Mouse (Mus musculus) intestine, embryonic 14.5 days (tissue): ENCODE results near the gene Tpm4. TPM values are rescaled to one million over a fixed set of nuclear protein-coding genes. Genes with fewer than 3 reads are reported as not detected.

Source experiments
- ATAC-seq: fragments of 200-750 bp; cut with Nextera tagmentation; replicated peaks from 2 replicates; pipeline ENCODE4 v1.8.0; 2017; ENCODE audit warnings: low read depth, moderate number of reproducible peaks, moderate TSS enrichment, moderate library complexity; ENCODE audit not compliant: low FRiP score, low TSS enrichment
- DNase-seq: peaks from one replicate; pipeline ENCODE4 v3.0.0-alpha.2; 2018; ENCODE audit warnings: low spot score
- H3K27ac ChIP-seq: fragments of 300-500 bp; sonication (generic); 2 replicates; pipeline ENCODE4 v1.5.1; 2014; ENCODE audit warnings: low read depth, mild to moderate bottlenecking, control low read depth
- H3K27me3 ChIP-seq: fragments of 300-500 bp; sonication (generic); replicated peaks from 2 replicates; pipeline ENCODE4 v1.6.1; 2014; ENCODE audit warnings: low read length, control low read depth; ENCODE audit not compliant: control insufficient read depth, insufficient read depth
- H3K36me3 ChIP-seq: fragments of 300-500 bp; sonication (generic); 2 replicates; pipeline ENCODE4 v1.6.1; 2014; ENCODE audit warnings: low read length, control low read depth; ENCODE audit not compliant: control insufficient read depth, insufficient read depth
- H3K4me1 ChIP-seq: fragments of 300-500 bp; sonication (generic); replicated peaks from 2 replicates; pipeline ENCODE4 v1.6.1; 2014; ENCODE audit warnings: low read length, control low read depth, mixed read lengths; ENCODE audit not compliant: control insufficient read depth, insufficient read depth
- H3K4me2 ChIP-seq: fragments of 300-500 bp; sonication (generic); 2 replicates; pipeline ENCODE4 v1.6.1; 2014; ENCODE audit warnings: low read length
- H3K4me3 ChIP-seq: fragments of 300-500 bp; sonication (generic); 2 replicates; pipeline ENCODE4 v1.5.1; 2014; ENCODE audit warnings: low read depth, low read length, control low read depth, mixed read lengths
- H3K9ac ChIP-seq: fragments of 300-500 bp; sonication (generic); 2 replicates; pipeline ENCODE4 v1.6.1; 2014; ENCODE audit warnings: mild to moderate bottlenecking, low read length
- H3K9me3 ChIP-seq: fragments of 300-500 bp; sonication (generic); 2 replicates; pipeline ENCODE4 v1.6.1; 2016; ENCODE audit warnings: low read length, control low read depth; ENCODE audit not compliant: control insufficient read depth
- WGBS: fragments of 180-500 bp; shearing (Covaris S2); extraction: QIAGEN DNeasy Blood & Tissue Kit; methylation state at CpG from one replicate; pipeline ENCODE4 v1.1.7; 2014; 5-methylcytosine and 5-hydroxymethylcytosine counted together
- polyA plus RNA-seq: library from polyadenylated mRNA; unstranded; fragments of >200 nt; fragmentation: Nextera tagmentation; extraction: Ambion mirVana; gene quantifications from 2 replicates; pipeline ENCODE4 v1.2.1, GENCODE M21; 2014

The Tpm4 gene
- polyA plus RNA-seq, 1 experiment from 2014 or later, result 558 TPM

DNA sequence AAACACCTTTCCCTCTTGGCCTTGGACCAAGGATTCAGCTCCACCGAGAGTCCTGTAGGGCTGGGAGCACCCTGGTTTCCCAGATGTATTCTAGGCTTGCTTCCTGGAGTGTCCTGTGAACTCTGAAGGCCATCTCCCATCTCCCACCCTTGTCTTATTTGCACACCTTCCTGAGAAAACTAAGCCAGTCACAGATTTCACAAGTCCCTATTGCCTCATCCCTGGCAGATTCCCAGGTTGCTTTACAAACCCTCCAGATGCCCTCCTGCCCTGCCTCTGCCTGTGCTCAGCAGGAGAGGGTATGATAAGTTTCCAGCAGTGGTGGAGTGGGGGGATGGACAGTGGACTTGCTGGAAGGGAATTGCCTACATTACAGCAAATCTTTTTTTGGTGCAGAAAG lies 11.3 kb downstream of the Tpm4 start:
- Histone ChIP-seq H3K9ac (no peak overlapping the region), H3K4me1 (no peaks in the 10 kb centered on the region), H3K4me2 (no peak overlapping the region), H3K36me3 (peaks cover 99% of the 10 kb centered on the region), H3K4me3 (no peak overlapping the region), H3K9me3 (no peaks in the 10 kb centered on the region), H3K27ac (no peak overlapping the region), H3K27me3 (no peaks in the 10 kb centered on the region)
- DNase-seq (no peak), ATAC-seq (no peak)
- 81% methylated on average over 1 of the region's 1 CpGs for WGBS

- 86% methylated on average over 3 of the region's 3 CpGs for WGBS
Measured at GRCm38 (mm10) chr8:72146556-72146955, 11.8 kb downstream of the Tpm4 start.

GRCm38 (mm10) chr8:72147266-72147665 lies 12.5 kb downstream of the Tpm4 start:
- WGBS, result 61% methylated on average over 2 of the region's 2 CpGs

More at GRCm38 (mm10) chr8:72146556-72146955, 11.8 kb downstream of the Tpm4 start:
- peaks cover 99% of the 10 kb centered on the region for H3K36me3 ChIP-seq
- no peak overlapping the region for H3K9ac ChIP-seq
- no peaks in the 10 kb centered on the region for H3K27me3 ChIP-seq
- H3K4me2 ChIP-seq, result no peak overlapping the region
- H3K9me3 ChIP-seq, result no peaks in the 10 kb centered on the region
- ATAC-seq, result no peak
- DNase-seq, result no peak
- no peaks in the 10 kb centered on the region for H3K4me1 ChIP-seq
- H3K27ac ChIP-seq, result no peak overlapping the region
- no peak overlapping the region for H3K4me3 ChIP-seq

GRCm38 (mm10) chr8:72149056-72149455 lies 14.3 kb downstream of the Tpm4 start:
- Histone ChIP-seq H3K36me3 (peaks cover 98% of the 10 kb centered on the region), H3K4me2 (no peak overlapping the region), H3K4me3 (no peak overlapping the region), H3K9me3 (no peaks in the 10 kb centered on the region), H3K27ac (no peak overlapping the region), H3K27me3 (no peaks in the 10 kb centered on the region), H3K9ac (no peak overlapping the region), H3K4me1 (no peaks in the 10 kb centered on the region)
- no peak for DNase-seq
- no peak for ATAC-seq
- WGBS, result 92% methylated on average over 1 of the region's 1 CpGs

More at GRCm38 (mm10) chr8:72147266-72147665, 12.5 kb downstream of the Tpm4 start:
- no peak overlapping the region for H3K4me3 ChIP-seq
- no peak overlapping the region for H3K9ac ChIP-seq
- DNase-seq, result no peak
- H3K4me2 ChIP-seq, result no peak overlapping the region
- ATAC-seq, result no peak
- H3K27me3 ChIP-seq, result no peaks in the 10 kb centered on the region
- H3K4me1 ChIP-seq, result no peaks in the 10 kb centered on the region
- no peak overlapping the region; the same call in 1 of the 2 replicates for H3K27ac ChIP-seq
- H3K9me3 ChIP-seq, result no peaks in the 10 kb centered on the region
- H3K36me3 ChIP-seq, result peaks cover 99% of the 10 kb centered on the region

DNA sequence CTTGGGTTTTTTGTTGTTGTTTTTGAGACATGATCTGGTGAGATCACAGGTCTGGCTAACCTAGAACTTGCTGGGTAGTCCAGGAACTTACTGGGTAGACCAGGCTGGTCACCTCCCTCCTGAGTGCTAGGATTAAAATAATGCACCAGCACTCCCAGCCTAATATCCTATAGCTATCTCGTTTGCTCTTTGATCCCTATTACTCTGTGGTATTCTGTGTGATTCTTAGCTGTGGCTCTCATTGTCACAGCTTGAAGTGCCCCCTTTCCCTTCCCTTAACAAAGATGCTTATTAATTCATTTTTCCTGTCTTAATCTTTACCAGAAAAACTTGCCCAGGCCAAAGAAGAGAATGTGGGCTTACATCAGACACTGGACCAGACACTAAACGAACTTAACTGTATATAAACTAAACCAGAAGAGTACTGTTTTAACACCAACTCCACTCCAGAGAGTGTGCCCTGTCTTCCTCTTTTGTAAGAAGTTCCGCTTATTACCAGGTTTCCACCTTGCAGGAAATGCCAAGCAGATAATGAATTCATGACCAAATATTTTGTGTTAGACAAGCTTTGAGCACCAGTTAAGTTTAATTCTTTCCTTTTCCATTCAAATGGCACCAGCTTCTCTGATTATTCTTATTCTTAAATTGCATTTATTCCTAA lies 16.8 kb downstream of the Tpm4 start:
- Histone ChIP-seq H3K36me3 (peaks cover 76% of the 10 kb centered on the region), H3K4me1 (no peaks in the 10 kb centered on the region), H3K9ac (no peak overlapping the region), H3K4me3 (no peak overlapping the region), H3K4me2 (no peak overlapping the region), H3K27me3 (no peaks in the 10 kb centered on the region), H3K27ac (no peak overlapping the region), H3K9me3 (no peaks in the 10 kb centered on the region)
- WGBS, result 78% methylated on average over 3 of the region's 3 CpGs
- ATAC-seq (no peak), DNase-seq (no peak)

DNA sequence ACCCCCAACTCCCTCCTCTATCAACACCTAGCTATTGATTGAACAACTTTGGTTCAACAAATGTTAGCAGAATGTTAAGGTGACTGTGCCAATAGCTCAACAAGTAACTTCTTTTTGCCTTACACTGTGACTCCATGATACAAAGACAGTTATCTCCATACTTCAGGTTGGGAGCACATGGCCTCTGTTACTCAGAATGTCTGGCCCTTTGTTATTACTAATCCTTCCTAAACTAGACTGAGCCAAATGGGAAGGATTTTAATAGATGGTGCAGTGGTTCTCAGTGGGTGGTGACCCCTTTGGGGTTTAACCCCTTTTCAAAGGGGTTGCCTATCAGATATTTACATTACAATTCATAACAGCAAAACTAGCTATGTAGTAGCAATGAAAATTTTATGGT lies 18.6 kb downstream of the Tpm4 start:
- Histone ChIP-seq H3K9ac (no peak overlapping the region), H3K4me1 (no peaks in the 10 kb centered on the region), H3K27me3 (no peaks in the 10 kb centered on the region), H3K4me3 (no peak overlapping the region), H3K4me2 (no peak overlapping the region), H3K36me3 (peaks cover 58% of the 10 kb centered on the region), H3K9me3 (no peaks in the 10 kb centered on the region), H3K27ac (no peak overlapping the region)
- no peak for DNase-seq
- no peak for ATAC-seq

DNA sequence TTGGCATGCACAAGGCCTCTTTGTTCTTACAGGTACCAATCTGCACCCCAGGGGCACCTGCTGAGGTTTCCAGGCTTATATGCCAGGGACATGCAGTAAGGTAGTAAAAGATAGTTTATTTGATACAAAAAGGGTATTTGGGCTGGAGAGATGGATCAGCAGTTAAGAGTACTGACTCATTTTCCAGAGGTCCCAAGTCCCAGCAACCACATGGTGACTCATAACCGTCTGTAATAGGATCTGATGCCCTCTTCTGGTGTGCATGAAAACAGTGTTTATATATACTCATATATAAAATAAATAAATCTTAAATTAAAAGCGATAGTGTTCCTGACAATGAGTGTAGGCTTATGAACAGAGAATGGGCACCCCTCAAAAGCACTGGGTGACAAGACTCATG lies 23.3 kb downstream of the Tpm4 start:
- 75% methylated on average over 2 of the region's 2 CpGs for WGBS

GRCm38 (mm10) chr8:72158726-72159125 lies 24.0 kb downstream of the Tpm4 start:
- peaks cover 16% of the 10 kb centered on the region for H3K4me1 ChIP-seq
- ATAC-seq (no peak), DNase-seq (no peak)
- no peaks in the 10 kb centered on the region for H3K9me3 ChIP-seq
- no peak overlapping the region for H3K27ac ChIP-seq
- peaks cover 7% of the 10 kb centered on the region for H3K36me3 ChIP-seq
- H3K27me3 ChIP-seq, result no peaks in the 10 kb centered on the region
- WGBS, result 87% methylated on average over 3 of the region's 3 CpGs
- H3K4me2 ChIP-seq, result no peak overlapping the region
- H3K9ac ChIP-seq, result no peak overlapping the region
- H3K4me3 ChIP-seq, result no peak overlapping the region

More for the DNA sequence above, 23.3 kb downstream of the Tpm4 start:
- Histone ChIP-seq H3K4me1 (peaks cover 16% of the 10 kb centered on the region), H3K4me2 (no peak overlapping the region), H3K9ac (no peak overlapping the region), H3K27me3 (no peaks in the 10 kb centered on the region), H3K9me3 (no peaks in the 10 kb centered on the region), H3K4me3 (no peak overlapping the region), H3K27ac (no peak overlapping the region), H3K36me3 (peaks cover 13% of the 10 kb centered on the region)
- no peak for DNase-seq
- no peak for ATAC-seq

- no peaks in the 10 kb centered on the region for H3K27me3 ChIP-seq
- H3K4me1 ChIP-seq, result peaks cover 16% of the 10 kb centered on the region
- 0 out of 2 replicates have a peak overlapping the region, but pooled peaks have one; percentile 32 for H3K9ac ChIP-seq
- H3K4me2 ChIP-seq, result peak overlapping the region; percentile 53
- peaks cover 9% of the 10 kb centered on the region for H3K36me3 ChIP-seq
- H3K27ac ChIP-seq, result no peak overlapping the region
- peak overlapping the region; percentile 37 for H3K4me3 ChIP-seq
- 68% methylated on average over 3 of the region's 3 CpGs for WGBS
- ATAC-seq (no peak), DNase-seq (no peak)
- no peaks in the 10 kb centered on the region for H3K9me3 ChIP-seq
Measured at GRCm38 (mm10) chr8:72160007-72160406, 25.2 kb downstream of the Tpm4 start.
